Mouse (Mus musculus) left cerebral cortex, adult 11 months (tissue): ENCODE measurements around the gene Fam151a.
"Not testable (repeated sequence)": the region's sequence is repeated elsewhere in the genome, so short reads cannot be mapped to it uniquely, and the experiment has no call there.

Source experiments
- DNase-seq: peaks from one replicate; pipeline ENCODE4 v3.0.0; 2022; ENCODE audit warnings: low spot score

Gene Fam151a

GRCm38 (mm10) chr4:106778116-106778788 is 44.6 kb downstream of the Fam151a start:
- peak; percentile 81 for DNase-seq

GRCm38 (mm10) chr4:106780045-106780444 is 46.4 kb downstream of the Fam151a start:
- no peak for DNase-seq

- no peak for DNase-seq
Measured at GRCm38 (mm10) chr4:106783137-106783536, 49.4 kb downstream of the Fam151a start.

- no peak for DNase-seq
Measured at GRCm38 (mm10) chr4:106784806-106785205, 51.1 kb downstream of the Fam151a start.

- no peak for DNase-seq
Measured at GRCm38 (mm10) chr4:106785345-106785744, 51.7 kb downstream of the Fam151a start.

- peak; percentile 72 for DNase-seq
Measured at GRCm38 (mm10) chr4:106785753-106786540, 52.3 kb downstream of the Fam151a start.

- DNase-seq, result no peak
Measured at GRCm38 (mm10) chr4:106787830-106788229, 54.1 kb downstream of the Fam151a start.

GRCm38 (mm10) chr4:106788627-106789026 is 54.9 kb downstream of the Fam151a start:
- no peak for DNase-seq

GRCm38 (mm10) chr4:106789705-106790104 is 56.0 kb downstream of the Fam151a start:
- no peak for DNase-seq

GRCm38 (mm10) chr4:106790218-106790617 is 56.5 kb downstream of the Fam151a start:
- DNase-seq, result not testable (repeated sequence)

GRCm38 (mm10) chr4:106790938-106791337 is 57.2 kb downstream of the Fam151a start:
- no peak for DNase-seq

- DNase-seq, result no peak
Measured at GRCm38 (mm10) chr4:106792276-106792675, 58.6 kb downstream of the Fam151a start.

GRCm38 (mm10) chr4:106793826-106794225 is 60.1 kb downstream of the Fam151a start:
- not testable (repeated sequence) for DNase-seq

- no peak for DNase-seq
Measured at GRCm38 (mm10) chr4:106794247-106794646, 60.6 kb downstream of the Fam151a start.

GRCm38 (mm10) chr4:106795289-106795688 is 61.6 kb downstream of the Fam151a start:
- DNase-seq, result no peak
